Mouse (Mus musculus): ENCODE data around the gene Cyren.
A peak's percentile ranks its signal among the peaks of the same experiment; 100 is the strongest.

The Cyren gene

GRCm38 (mm10) chr6:34867301-34867994 is 10.4 kb downstream of the Cyren start:
- no peak for DNase-seq (ENCODE audit: low read depth)

- DNase-seq (ENCODE audit: low read depth), result no peak
Measured at GRCm38 (mm10) chr6:34866786-34867185, 11.1 kb downstream of the Cyren start.

- no peak for DNase-seq (ENCODE audit: low read depth)
Measured at GRCm38 (mm10) chr6:34865711-34866593, 11.9 kb downstream of the Cyren start.

- DNase-seq (ENCODE audit: low read depth), result no peak
Measured at GRCm38 (mm10) chr6:34865213-34865612, 12.6 kb downstream of the Cyren start.

- peak; percentile 29 for DNase-seq (ENCODE audit: low read depth)
Measured at GRCm38 (mm10) chr6:34863786-34864514, 13.9 kb downstream of the Cyren start.

GRCm38 (mm10) chr6:34862791-34863403 is 15.0 kb downstream of the Cyren start, which contains the start of gene Tmem140:
TSS of gene Tmem140 (plus strand) at chr6:34863146.
- DNase-seq (ENCODE audit: low read depth), result peak; percentile 89

- peak; percentile 79 for DNase-seq (ENCODE audit: low read depth)
Measured at GRCm38 (mm10) chr6:34862381-34862780, 15.5 kb downstream of the Cyren start.

- peak; percentile 35 for DNase-seq (ENCODE audit: low read depth)
Measured at GRCm38 (mm10) chr6:34861546-34862053, 16.3 kb downstream of the Cyren start.

- DNase-seq (ENCODE audit: low read depth), result no peak
Measured at GRCm38 (mm10) chr6:34832352-34832751, 45.5 kb downstream of the Cyren start.

- DNase-seq (ENCODE audit: low read depth), result no peak
Measured at GRCm38 (mm10) chr6:34824406-34824805, 53.5 kb downstream of the Cyren start.
